Mouse (Mus musculus) heart, postnatal 14 days (tissue): ENCODE measurements at regions not wholly inside any gene's neighbourhood (a gene's known extent, or its start where the extent isn't known, plus 50 kb on each side); places are given as distances from the start of the nearest gene placed in this dataset.
"Not testable (repeated sequence)": the region's sequence is repeated elsewhere in the genome, so short reads cannot be mapped to it uniquely, and the experiment has no call there.

Source experiments
- DNase-seq, 2 experiments: peaks; one replicate each; pipeline ENCODE4 v3.0.0; 2021 to 2022
- intact Hi-C: fragments of 180-260 bp; cut with DNase I; formaldehyde crosslinking; loops from one replicate; pipeline ENCODE4 v1.15.1; 2025
- microRNA-seq, 2 experiments: library from miRNA; unstranded; fragments of <30 nt; microRNA quantifications; one replicate each; pipeline ENCODE4 v1.2.0; 2021 to 2022

- intact Hi-C loops = no loop called here
- no peak for DNase-seq
Observed at GRCm38 (mm10) chr15:14815556-14815955, 1642.1 kb upstream of the Cdh6 start.

DNA sequence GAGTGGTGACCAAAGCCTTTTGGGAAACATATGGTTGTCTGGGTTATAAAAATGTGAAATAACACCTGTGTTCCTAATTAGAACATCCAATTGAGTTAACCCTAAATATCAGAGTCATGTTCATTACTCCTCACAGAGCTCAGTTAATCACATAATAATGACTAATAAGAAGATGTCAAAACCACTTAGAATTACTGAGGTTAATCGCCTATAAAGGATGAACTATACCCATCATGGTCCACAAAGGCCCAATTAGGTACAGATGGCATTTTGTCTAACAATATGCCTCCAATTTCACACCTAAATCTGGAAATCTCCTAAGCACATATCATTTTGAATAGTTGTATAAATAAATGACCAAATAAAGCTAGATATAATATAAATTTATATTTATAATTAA is 1633.4 kb upstream of the Cdh6 start:
- no peak for DNase-seq
- intact Hi-C loops = no loop called here

- no peak for DNase-seq
- intact Hi-C loops = no loop called here
Observed at GRCm38 (mm10) chr15:14795221-14795620, 1621.7 kb upstream of the Cdh6 start.

DNA sequence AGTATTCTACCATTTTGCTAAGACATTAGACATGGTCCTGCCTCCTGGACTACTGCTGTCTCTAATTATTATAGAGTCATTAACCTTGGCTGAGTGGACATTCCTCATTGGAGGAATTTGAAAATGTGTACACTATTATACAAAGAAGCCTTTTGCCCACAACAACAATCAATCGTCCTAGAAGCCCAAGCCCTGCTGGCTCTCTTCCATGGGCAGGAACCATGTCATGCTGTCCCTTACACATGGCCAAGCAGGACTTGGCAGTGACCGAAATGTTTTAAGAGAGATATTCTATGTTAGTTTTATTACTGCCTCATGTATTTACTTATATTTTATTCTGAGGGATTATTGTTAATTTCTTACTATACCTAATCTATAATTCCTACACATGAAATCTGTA is 1607.3 kb upstream of the Cdh6 start:
- no peak for DNase-seq
- intact Hi-C loops = no loop called here

- intact Hi-C loops = no loop called here
- no peak for DNase-seq
Observed at GRCm38 (mm10) chr15:14741733-14742132, 1568.3 kb upstream of the Cdh6 start.

DNA sequence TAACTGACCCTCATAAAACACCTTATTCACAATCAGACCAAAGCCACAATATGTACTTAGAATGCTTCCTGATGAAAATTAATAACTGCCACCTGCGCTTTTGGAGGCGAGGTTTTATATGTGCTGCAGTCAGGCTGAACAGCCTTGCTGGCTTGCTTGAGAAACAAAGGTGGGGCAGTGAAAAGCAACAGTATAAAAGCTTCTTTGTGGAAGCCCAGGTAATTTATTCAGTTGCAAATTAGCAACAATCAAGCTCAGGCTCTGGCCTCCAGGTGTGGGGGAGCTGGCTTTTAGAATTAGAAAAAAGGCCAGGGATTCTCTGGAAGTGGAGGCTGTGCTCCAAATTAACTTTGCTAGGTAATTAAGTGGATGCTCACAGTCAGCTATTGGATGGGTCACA is 1524.5 kb upstream of the Cdh6 start:
- DNase-seq, intact Hi-C loops: not testable (repeated sequence)

- DNase-seq = no peak
- intact Hi-C loops = no loop called here
Observed at GRCm38 (mm10) chr15:14696481-14696880, 1523.0 kb upstream of the Cdh6 start.

DNA sequence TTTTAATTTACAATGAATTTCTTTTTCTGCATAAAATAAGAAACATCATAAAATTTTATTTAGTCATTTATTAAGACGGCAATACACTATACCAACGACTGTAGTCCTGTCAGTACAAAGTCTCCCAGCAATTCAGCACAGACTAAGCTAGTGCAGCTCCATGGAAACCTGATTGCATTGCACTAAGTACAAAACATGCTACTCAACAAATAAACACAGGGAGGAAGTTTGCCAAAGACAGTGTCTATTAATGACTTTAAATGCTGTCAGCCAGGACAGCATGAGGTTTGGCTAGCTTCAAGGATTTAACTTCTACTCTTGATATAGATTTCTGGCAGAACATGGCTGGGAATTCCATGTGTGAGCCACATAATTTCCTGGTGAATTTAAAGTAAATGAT is 1515.7 kb upstream of the Cdh6 start:
- intact Hi-C loops = no loop called here
- no peak for DNase-seq

- intact Hi-C loops = no loop called here
Observed at GRCm38 (mm10) chr15:14642291-14642690, 1468.8 kb upstream of the Cdh6 start.

GRCm38 (mm10) chr15:14628523-14628922 is 1455.0 kb upstream of the Cdh6 start:
- peak in 1 of 2 experiments; percentile 5 for DNase-seq

More at GRCm38 (mm10) chr15:14642291-14642690, 1468.8 kb upstream of the Cdh6 start:
- DNase-seq = no peak

DNA sequence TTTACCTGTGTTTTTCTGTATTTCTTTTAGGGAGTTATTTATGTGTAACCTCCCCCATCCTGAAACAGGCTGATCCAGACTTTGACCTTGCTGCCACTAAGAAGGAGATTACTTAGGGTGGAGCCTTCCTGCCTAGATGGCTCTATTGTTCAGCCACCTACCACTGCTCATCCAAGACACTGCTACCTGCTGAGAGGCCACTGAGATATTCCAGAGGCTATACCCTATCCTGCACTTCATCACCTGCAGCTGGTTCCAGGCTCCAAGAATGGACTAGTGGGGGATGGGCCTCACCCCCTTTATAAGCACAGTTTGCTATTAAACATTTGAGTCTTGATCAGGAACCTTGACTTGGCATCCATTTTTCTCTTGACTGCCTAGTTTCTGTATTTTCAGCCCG is 1433.2 kb upstream of the Cdh6 start:
- intact Hi-C loops = no loop called here
- no peak for DNase-seq

More at GRCm38 (mm10) chr15:14628523-14628922, 1455.0 kb upstream of the Cdh6 start:
- intact Hi-C loops = no loop called here

Small RNAs in the stretch of these regions (microRNA-seq; reads per million reads assigned to microRNA genes)
- gene Gm24080 = 0 reads per million in 2 experiments
